Mouse (Mus musculus): ENCODE data around the gene Adipor1.
"Not testable (repeated sequence)": the region's sequence is repeated elsewhere in the genome, so short reads cannot be mapped to it uniquely, and the experiment has no call there.

Gene Adipor1

DNA sequence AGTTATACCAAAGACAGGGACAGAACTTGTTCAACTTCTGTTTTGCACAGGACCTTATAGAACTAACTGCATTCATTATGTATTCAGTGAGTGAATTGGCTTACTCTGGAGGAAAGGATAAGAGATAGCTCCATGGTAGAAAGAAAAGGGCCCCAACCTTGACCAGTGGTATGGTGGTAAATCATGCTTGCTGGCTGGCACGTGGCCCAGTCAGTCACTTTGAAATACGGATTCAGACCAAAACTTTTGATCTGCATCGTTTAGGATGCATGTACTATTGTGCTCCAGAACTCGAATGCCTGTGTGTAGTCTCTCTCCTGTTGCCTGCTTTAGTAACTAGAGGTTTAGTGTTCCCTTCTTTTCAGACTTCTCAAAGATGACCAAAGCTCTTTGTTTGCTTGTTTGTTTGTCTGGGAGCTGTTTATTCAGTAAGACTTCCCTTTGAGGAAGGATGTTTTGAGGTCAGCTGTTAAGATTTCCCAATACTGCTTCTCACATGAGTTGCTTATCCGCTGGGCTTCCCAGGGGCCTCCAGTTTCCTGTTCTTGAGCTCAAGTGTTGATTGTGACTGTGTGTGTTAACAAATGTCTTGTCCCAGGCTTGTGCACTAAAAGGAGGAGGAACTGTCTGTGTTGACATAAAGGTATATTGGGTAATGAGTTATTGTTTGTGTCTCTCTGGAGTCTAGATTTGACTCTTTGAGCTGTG, 4.7 kb downstream of the Adipor1 start:
- peak; percentile 13 for DNase-seq (ENCODE audit: low read depth, low spot score)

DNA sequence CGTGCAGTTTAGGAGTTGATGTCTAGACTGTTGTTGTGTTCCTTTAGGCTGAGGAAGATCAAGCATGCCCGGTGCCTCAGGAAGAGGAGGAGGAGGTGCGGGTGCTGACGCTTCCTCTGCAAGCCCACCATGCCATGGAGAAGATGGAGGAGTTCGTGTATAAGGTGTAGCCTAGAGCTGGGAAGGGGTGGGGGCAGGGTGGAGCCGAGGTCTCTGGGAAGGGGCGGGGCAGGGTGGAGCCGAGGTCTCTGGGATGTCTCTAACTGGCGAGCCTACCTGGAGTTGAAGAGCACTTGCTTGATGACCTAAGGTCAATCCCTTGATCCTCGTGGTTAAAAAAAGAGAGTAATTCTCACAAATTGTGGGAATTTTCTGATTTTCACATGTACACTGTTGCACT, 8.7 kb downstream of the Adipor1 start:
- DNase-seq (ENCODE audit: low read depth, low spot score): no peak

DNA sequence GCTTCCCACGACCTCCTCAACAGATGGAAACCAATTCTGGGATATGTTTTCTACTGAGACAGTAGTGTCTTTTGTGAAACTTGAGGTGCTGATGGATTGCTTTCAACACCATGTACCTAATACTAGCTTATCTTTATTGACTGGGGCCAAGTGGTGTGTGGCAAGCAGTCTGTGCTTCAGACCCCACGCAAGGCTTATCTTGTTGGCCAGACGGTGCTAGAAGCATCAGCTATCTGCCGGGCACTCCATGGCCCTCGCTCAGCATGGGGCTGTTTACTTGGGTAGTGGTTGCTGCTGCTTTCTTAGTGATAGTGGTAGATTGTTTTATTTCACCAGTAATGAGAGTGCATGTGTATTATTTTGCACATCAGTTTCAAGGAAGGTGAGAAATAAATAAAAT, 11.1 kb downstream of the Adipor1 start:
- DNase-seq (ENCODE audit: low read depth, low spot score): no peak

DNA sequence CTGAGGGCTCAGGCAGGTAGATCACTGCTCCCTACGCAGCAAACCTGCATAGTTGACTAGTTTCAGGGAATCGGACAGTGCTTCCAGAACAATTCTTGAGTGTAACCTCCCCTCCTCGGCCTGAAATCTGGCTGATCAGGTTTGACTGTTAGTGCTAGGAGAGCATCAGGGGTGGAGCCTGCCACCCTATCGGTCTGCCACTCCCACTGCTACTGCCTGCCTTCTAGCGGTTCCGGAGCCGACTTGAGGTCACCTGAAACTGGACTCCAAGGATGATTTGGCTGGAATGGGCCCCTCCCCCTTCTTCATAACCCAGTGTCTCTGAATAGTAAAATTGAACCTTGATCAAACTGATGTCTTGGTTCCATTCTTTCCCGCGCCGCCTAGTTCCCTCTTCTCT, 17.8 kb downstream of the Adipor1 start:
- no peak for DNase-seq (ENCODE audit: low read depth, low spot score)

DNA sequence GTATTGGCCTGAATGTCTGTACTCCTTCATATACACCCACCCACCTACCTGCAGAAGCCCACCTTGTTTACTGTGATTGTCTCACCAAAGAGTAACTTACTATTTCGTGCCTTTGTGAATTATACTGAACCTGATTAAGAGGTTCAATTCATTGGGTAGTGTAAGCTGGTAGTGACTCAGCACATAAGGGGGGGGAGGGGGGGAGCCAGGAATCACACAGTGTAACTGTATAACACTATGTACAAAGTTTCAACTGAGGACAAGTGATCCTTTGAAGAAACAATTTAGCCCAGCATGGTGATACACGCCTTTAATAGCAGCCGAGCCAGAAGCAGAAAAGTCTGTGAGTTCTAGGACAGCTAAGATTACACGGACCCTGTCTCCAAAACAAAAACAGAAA, 18.3 kb downstream of the Adipor1 start:
- DNase-seq (ENCODE audit: low read depth, low spot score): no peak

DNA sequence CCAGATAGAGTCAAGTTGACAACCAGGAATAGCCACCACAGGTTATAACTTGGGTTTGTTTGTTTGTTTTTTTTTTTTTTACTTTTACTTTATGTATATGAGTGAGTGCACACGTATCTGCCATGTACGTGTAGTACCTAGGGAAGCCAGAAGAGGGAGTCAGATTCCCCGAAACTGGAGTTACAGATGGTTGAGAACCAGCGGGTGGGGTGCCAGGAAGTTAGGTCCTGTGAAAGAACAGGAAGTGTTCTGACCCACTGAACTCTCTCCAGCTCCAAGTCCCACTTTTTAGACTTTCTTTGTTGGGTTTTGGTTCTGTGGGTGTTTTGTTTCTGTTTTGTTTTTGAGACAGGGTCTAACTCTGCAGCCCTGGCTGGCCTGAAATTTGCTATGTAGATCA, 20.2 kb downstream of the Adipor1 start:
- no peak for DNase-seq (ENCODE audit: low read depth, low spot score)

DNA sequence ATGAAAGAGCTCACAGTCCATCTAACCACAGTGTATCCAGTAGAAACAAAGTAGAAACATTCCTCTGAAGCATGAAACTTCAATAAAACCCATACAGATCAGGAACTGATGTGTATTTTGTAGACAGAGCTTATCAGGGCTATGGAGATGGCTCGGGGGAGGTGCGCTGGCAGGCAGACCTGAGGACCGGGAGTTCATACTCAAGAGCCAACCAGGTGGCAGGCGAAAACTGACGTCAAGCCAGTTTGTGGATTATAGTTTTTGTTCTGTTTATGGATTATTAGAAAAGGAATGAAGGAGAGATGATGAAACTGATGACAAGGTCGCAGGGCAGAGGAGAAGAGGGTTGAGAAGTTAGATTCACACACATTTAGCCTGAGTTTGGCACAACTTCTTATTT, 25.3 kb downstream of the Adipor1 start:
- DNase-seq (ENCODE audit: low read depth, low spot score): no peak

DNA sequence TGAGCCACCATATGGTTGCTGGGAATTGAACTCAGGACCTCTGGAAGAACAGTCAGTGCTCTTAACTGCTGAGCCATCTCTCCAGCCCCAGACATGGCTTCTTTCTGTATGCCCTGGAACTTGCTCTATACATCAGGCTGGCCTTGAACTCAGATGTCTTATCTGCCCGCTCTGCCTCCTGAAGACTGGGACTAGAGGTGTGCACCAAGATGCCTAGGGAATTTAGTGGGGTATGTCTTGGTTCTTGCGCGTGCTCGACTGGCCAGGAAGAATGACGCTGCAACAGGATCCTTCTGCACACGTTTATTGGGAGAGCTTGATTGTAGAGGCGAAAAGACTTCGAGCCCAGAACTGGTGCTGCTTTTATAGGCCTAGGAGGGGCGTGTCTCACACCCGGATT, 26.6 kb downstream of the Adipor1 start:
- DNase-seq (ENCODE audit: low read depth, low spot score): not testable (repeated sequence)

DNA sequence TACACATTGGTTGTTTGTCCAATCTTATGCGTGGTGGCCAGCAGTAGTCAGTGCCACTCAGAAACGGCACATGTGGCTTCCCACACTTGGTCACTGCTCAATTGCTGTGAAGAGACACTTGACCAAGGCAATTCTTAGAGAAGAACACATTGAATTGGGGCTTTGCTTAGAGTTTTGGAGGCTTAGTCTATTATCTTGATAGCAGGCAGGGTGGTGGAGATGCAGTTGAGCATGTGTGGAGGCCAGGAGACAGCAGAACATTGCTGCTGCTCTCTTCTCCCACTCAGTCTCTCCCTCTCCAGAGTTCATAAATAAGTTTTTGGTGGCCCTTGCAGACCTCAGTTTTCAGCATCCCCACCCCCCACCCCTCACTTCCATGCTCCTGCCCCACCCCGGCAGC, 27.2 kb downstream of the Adipor1 start:
- DNase-seq (ENCODE audit: low read depth, low spot score): no peak

DNA sequence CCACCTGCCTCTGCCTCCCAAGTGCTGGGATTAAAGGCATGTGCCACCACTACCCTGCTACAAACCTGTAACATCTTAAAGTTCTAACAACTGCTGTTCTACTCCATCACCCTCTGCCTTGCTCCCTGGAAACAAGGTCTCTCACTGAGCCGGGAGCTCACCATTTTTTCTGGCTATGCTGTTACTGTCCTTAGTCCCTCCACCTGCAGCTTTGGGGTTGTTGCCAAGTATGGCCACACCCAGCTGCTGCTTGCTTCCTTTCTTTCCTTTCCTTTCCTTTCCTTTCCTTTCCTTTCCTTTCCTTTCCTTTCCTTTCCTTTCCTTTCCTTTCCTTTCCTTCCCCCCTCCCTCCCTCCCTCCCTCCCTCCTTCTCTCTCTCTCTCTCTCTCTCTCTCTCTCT, 28.1 kb downstream of the Adipor1 start:
- not testable (repeated sequence) for DNase-seq (ENCODE audit: low read depth, low spot score)

DNA sequence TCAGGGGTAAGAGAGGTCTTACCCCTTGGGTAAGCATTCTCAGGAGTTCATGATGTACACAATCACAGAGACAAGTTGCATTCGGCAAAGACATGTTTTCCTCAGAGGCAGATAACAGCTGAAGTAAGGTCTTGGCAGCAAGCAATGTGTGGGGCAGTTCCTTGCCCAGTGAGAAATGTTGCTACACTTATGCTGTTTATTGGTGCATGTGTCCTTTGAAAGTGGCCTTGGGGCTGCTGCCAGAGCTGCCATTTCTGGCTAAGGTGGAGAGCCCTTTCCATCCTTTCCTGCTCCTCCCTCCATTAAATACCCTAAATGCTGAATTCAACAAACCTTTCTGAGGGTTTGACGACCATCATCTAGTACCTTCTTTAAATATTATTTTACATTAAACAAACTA, 30.2 kb downstream of the Adipor1 start:
- DNase-seq (ENCODE audit: low read depth, low spot score): no peak

DNA sequence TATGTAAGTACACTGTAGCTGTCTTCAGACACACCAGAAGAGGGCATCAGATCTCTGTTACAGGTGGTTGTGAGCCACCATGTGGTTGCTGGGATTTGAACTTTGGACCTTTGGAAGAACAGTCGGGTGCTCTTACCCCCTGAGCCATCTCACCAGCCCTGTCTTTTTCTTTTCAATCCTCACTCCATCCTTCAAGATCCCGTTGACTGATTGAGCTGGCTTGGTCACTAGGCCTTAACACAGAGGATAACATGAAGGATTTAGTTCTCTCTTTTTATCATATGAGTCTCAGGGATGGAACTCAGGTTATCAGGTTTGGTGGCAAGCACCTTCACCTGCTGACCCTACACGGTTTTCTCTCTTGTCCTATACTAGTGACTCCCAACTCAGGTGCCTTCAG, 33.4 kb downstream of the Adipor1 start:
- DNase-seq (ENCODE audit: low read depth, low spot score): not testable (repeated sequence)

DNA sequence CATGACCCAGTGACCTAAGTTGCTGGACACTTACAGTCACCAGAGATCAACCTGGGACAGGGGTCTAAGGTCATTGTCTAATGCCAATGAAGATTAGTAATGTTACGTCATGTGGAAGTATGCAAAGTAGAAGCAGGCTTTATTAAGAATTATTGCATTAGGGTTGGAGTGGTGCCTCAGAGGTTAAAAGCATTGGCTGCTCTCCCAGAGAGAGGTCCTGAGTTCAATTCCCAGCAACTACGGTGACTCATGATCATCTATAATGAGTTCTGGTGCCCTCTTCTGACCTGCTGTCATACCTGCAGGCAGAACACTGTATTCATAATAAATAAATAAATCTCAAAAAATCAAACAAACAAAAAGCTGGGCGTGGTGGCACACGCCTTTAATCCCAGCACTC, 35.0 kb downstream of the Adipor1 start:
- DNase-seq (ENCODE audit: low read depth, low spot score): no peak

DNA sequence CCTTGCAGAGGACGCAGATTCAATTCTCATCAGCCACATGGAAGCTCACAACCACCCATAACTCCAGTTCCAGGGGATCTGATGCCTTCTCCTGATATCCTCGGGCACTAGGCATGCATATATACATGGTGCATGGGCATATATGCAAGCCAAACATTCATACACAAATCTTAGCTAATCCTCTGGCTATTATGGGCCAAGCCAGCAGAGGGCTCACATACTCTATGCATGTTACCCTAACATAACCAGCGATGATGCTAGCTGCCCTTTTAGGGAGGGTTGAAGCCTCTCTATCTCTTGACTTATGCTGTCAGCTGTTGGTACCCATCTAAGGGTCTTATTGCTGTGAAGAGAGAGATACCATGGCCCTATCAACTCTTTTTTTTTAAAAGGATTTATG, 35.8 kb downstream of the Adipor1 start:
- peak; percentile 4 for DNase-seq (ENCODE audit: low read depth, low spot score)

DNA sequence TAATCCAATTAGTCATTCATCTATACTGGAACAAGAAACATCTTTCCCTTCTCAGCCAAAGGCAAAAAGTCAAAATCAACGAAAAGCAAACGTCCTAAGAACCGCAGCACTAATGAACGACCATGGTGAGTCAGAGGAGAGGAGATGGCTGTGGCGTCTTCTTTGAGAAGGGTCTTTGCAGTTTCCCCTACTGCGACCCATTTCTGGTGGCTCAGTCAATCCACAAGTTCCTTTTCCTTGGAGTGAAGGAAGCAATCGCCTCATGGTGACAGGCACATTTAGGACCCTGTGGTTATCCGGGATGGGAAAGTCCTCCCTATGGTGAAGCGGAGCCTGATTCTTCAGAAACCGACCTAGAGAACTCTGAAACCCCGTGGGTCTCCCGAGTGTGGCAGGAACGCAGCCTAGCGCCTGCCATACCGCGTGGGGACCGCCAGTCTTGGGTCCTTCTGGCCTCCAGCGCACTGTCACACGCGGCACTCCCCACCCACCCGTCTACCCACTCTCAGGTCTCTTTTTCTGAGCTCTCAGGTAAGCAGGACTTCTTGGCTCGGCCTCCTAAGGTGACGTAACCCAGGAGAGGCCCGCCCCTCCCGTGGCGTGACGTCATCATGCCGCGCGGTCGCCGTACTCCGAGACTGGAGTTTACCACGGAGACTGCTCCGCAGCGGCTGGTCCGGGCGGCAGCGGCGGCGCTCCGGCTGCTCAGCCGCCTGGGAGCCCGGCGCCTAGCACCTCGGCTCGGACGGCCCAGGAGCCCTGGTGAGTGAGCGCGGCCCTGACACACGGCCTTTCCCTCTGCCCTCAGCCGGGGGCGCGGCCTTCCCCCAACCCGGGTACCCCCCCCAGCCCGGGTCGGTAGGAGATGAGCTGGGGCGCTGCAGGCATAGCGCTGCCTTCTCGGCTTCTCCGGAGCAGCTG, 40.0 kb downstream of the Adipor1 start, which contains the start of gene Klhl12:
Klhl12 (plus strand) TSS at position 628 of the 921 bp plus-strand sequence.
- peak; percentile 84 for DNase-seq (ENCODE audit: low read depth, low spot score)

DNA sequence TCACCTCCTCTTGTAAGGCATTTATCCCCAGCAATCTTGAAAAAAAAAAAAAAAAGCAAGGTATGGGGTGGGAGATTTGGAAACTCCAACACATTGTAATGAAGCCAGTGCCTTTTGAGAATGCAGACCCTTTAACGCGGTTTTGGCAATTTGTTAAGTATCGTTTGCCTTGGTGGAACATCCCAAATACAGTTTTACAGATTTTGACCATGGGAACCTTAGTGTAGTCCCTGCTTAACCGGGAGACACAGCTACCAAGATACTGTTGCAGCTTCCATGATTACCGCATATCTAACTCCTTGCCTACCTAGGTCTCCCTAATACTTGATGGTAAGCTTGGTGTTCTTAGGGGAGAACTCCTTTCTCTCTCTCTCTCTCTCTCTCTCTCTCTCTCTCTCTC, 40.9 kb downstream of the Adipor1 start:
- no peak for DNase-seq (ENCODE audit: low read depth, low spot score)

DNA sequence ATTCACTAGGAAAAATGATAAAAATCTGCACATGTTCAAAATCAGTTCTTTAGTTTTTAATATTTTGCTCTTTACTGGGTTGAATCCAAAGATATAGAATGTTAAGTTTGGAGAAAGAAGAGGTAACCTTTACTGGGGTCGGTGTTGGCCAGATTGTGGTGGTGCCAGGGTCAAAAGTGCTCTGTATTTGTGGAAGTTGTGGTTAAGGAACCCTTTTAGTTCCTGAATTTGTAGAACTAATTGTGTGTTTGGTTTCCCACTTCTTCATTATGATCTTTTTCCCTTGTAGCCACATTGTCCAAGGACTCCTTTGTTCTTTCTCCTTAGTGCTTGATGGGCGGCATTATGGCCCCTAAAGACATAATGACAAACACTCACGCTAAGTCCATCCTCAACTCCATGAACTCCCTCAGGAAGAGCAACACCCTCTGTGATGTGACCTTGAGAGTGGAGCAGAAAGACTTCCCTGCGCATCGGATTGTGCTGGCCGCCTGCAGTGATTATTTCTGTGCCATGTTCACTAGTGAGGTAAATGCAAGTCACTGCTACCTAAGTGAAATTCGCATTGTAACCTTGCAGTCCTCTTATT, 43.1 kb downstream of the Adipor1 start:
- DNase-seq (ENCODE audit: low read depth, low spot score): no peak

DNA sequence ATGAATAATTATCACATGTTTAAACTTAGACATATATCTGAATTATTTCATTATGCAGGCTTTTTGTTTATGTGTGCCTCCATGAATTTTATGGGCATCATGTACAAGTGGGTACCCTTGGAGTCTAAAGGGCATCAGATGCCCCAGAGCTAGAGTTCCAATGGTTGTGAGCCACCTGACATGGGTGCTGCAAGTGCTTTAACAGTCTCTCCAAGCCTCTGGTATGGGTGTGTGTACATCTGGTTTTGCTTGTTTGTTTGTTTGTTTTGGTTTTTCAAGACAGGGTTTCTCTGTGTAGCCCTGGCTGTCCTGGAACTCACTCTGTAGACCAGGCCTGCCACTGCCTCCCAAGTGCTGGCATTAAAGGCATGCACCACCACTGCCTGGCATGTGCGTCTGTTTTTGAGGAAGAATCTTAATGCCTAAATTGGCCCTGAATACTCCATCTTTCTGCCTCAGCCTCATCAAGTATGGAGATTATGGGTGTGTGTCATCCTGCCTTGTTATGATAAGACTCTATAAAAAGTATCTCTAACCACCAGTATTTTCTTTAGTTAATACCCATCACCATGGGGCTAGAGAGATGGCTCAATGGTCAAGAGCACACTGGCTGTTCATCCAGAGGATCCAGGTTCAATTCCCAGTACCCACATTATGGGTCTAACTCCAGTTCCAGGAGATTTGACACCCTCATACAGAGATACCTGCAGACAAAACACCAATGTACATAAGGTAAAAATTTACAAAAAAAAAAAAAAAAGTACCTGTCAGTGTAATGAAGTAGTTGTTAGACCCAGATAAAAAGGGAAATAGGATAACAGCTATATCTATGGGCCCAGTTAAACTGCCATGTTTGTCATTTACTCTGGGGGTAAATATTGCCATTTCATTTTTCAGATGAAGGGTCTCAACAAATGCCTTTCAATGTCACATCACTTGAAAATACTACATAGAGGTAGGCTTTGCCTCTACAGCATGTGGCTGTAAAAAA, 45.4 kb downstream of the Adipor1 start:
- DNase-seq (ENCODE audit: low read depth, low spot score): no peak

Measured in telencephalon, adult 2 months (tissue).